In genomic region chr2:13408333-13408732, GRCm38 (mm10) we compare ENCODE assay signal across 21 mouse cellular contexts.
DNase-seq lines count a peak whose midpoint lies in the region; ATAC-seq and TF ChIP-seq lines count a peak whose summit lies in the region.
"Had no signal": no experiment of that assay in that cellular context is flagged by ENCODE, and none has a peak within 500 bp of the region (broad histone marks: within the 10 kb centered on the region; RNA-seq: fewer than 3 reads in every experiment).

No protein-coding gene starts in this region.

- no peak overlapping the region for H3ac ChIP-seq in myocyte (ENCODE audit: control insufficient read depth, insufficient read length)

- H3K4me2 ChIP-seq in heart, embryonic 11.5 days, result no peak overlapping the region
- H3K4me2 ChIP-seq in heart, postnatal 0 days (ENCODE audit: low read depth, low read length), result no peak overlapping the region
- peak overlapping the region; percentile 61 for H3K4me2 ChIP-seq in myocyte (ENCODE audit: low read depth)
- H3K4me2 ChIP-seq: embryonic facial prominence, embryonic 13.5 days; hindbrain, embryonic 14.5 days; intestine, embryonic 15.5 days had no signal

- no peaks in the 10 kb centered on the region for H3K36me3 ChIP-seq in heart, embryonic 11.5 days (ENCODE audit: control insufficient read depth, insufficient read depth, low read length)
- no peaks in the 10 kb centered on the region for H3K36me3 ChIP-seq in heart, postnatal 0 days (replicated peaks; ENCODE audit: control insufficient read depth, insufficient read depth, low read length)
- no peaks in the 10 kb centered on the region for H3K36me3 ChIP-seq in myocyte (ENCODE audit: control insufficient read depth, insufficient read depth)
- H3K36me3 ChIP-seq: embryonic facial prominence, embryonic 13.5 days; forebrain, embryonic 10.5 days; hindbrain, embryonic 10.5 days; intestine, embryonic 15.5 days had no signal

- no peak overlapping the region for H3K27ac ChIP-seq in heart, embryonic 11.5 days (ENCODE audit: low read depth, low read length)
- H3K27ac ChIP-seq in heart, postnatal 0 days (ENCODE audit: low read depth), result peak overlapping the region; percentile 46; the same call in 1 of the 2 replicates
- peak overlapping the region; percentile 76 for H3K27ac ChIP-seq in brown adipose tissue, adult 24 weeks (replicated peaks; ENCODE audit: low read depth, low read length)
- H3K27ac ChIP-seq: hindbrain, embryonic 14.5 days; intestine, embryonic 15.5 days had no signal

- 84% methylated on average over 3 of the region's 3 CpGs for WGBS in heart, embryonic 11.5 days (ENCODE audit: insufficient replicate concordance)
- 74% methylated on average over 3 of the region's 3 CpGs for WGBS in heart, postnatal 0 days

- H3K9me3 ChIP-seq in heart, embryonic 11.5 days (replicated peaks; ENCODE audit: control insufficient read depth, low read length), result no peaks in the 10 kb centered on the region
- H3K9me3 ChIP-seq in heart, postnatal 0 days (replicated peaks; ENCODE audit: control insufficient read depth, low read length), result no peaks in the 10 kb centered on the region
- H3K9me3 ChIP-seq: embryonic facial prominence, embryonic 13.5 days; forebrain, embryonic 10.5 days; hindbrain, embryonic 10.5 days; intestine, embryonic 15.5 days had no signal

- ATAC-seq in heart, embryonic 11.5 days (replicated peaks; ENCODE audit: insufficient number of reproducible peaks, low FRiP score, low TSS enrichment), result no peak
- no peak for ATAC-seq in heart, postnatal 0 days (ENCODE audit: insufficient read depth, low read depth)
- ATAC-seq: forebrain, embryonic 14.5 days; intestine, embryonic 15.5 days had no signal

- DNase-seq in heart, adult 11 months, result peak; percentile 16
- DNase-seq in heart, postnatal 0 days (ENCODE audit: low spot score), result no peak
- no peak for DNase-seq in heart, adult 9 months (ENCODE audit: low spot score in 2 of 2)
- no peak for DNase-seq in ovary, adult 18-20 months (ENCODE audit: low spot score)
- no peak for DNase-seq in thymus, postnatal 4 days
- DNase-seq: adrenal gland, adult 8-10 months; adrenal gland, postnatal 36 days; cerebellum, adult 11 months; cerebellum, adult 9-10 months; cerebellum, postnatal 36 days; heart, postnatal 10 days; kidney, adult 18-20 months had no signal

- no peak overlapping the region for H3K9ac ChIP-seq in heart, embryonic 11.5 days (ENCODE audit: low read depth, low read length)
- no peak overlapping the region for H3K9ac ChIP-seq in heart, postnatal 0 days (replicated peaks; ENCODE audit: low read depth, low read length)
- H3K9ac ChIP-seq: embryonic facial prominence, embryonic 13.5 days; hindbrain, embryonic 14.5 days; intestine, embryonic 15.5 days had no signal

- TF ChIP-seq POLR2A in myocyte (IDR thresholded peaks at IDR 0.05; ENCODE audit: insufficient read length, low read depth), result no peak

- H3K4me1 ChIP-seq in heart, embryonic 11.5 days (ENCODE audit: control insufficient read depth, insufficient read depth, low read length), result no peaks in the 10 kb centered on the region
- H3K4me1 ChIP-seq in heart, postnatal 0 days (ENCODE audit: control insufficient read depth, insufficient read depth), result no peaks in the 10 kb centered on the region; the same call in 1 of the 2 replicates
- H3K4me1 ChIP-seq in brown adipose tissue, adult 24 weeks (ENCODE audit: control insufficient read depth, insufficient read depth, insufficient read length, low read length), result peaks cover 16% of the 10 kb centered on the region
- H3K4me1 ChIP-seq: intestine, embryonic 15.5 days had no signal

- H3K79me2 ChIP-seq in myocyte (ENCODE audit: control insufficient read depth, insufficient read depth), result no peaks in the 10 kb centered on the region

- no peak for TF ChIP-seq CTCF in heart, postnatal 0 days (IDR thresholded peaks at IDR 0.05; ENCODE audit: low read depth)

- TF ChIP-seq EP300 in heart, postnatal 0 days (IDR thresholded peaks at IDR 0.05; ENCODE audit: low read depth), result no peak

- H3K27me3 ChIP-seq in heart, embryonic 11.5 days (ENCODE audit: control insufficient read depth, insufficient read depth, low read length), result no peaks in the 10 kb centered on the region
- no peaks in the 10 kb centered on the region for H3K27me3 ChIP-seq in heart, postnatal 0 days (ENCODE audit: control insufficient read depth, insufficient read depth, low read length)
- H3K27me3 ChIP-seq in myocyte (ENCODE audit: control insufficient read depth, insufficient read depth, insufficient read length), result no peaks in the 10 kb centered on the region
- H3K27me3 ChIP-seq: embryonic facial prominence, embryonic 13.5 days; intestine, embryonic 15.5 days had no signal

- no peak overlapping the region for H3K4me3 ChIP-seq in heart, embryonic 11.5 days (ENCODE audit: low read depth, low read length)
- no peak overlapping the region for H3K4me3 ChIP-seq in heart, postnatal 0 days (ENCODE audit: low read depth, low read length)
- no peak overlapping the region for H3K4me3 ChIP-seq in brown adipose tissue, adult 24 weeks (ENCODE audit: insufficient read depth, low read depth, low read length)
- H3K4me3 ChIP-seq in myocyte, result no peak overlapping the region
- H3K4me3 ChIP-seq: embryonic facial prominence, embryonic 13.5 days; forebrain, embryonic 10.5 days; hindbrain, embryonic 10.5 days; intestine, embryonic 15.5 days had no signal

TF ChIP-seq in myocyte, 11 proteins besides CTCF, POLR2A, EP300 and RAD21:
- TF ChIP-seq CEBPB (IDR thresholded peaks at IDR 0.05; ENCODE audit: insufficient read depth, poor library complexity, severe bottlenecking) (peak; percentile 56; the same call in 1 of the 2 replicates), MAX (IDR thresholded peaks at IDR 0.05; ENCODE audit: low read depth) (no peak)
